Mouse (Mus musculus): ENCODE results near the gene Gm10491. TPM values are rescaled to one million over a fixed set of nuclear protein-coding genes. Genes with fewer than 3 reads are reported as not detected.
A peak's percentile ranks its signal among the peaks of the same experiment; 100 is the strongest.
"Not testable (repeated sequence)": the region's sequence is repeated elsewhere in the genome, so short reads cannot be mapped to it uniquely, and the experiment has no call there.

Gene Gm10491
- total RNA-seq (2022), result not detected

DNA sequence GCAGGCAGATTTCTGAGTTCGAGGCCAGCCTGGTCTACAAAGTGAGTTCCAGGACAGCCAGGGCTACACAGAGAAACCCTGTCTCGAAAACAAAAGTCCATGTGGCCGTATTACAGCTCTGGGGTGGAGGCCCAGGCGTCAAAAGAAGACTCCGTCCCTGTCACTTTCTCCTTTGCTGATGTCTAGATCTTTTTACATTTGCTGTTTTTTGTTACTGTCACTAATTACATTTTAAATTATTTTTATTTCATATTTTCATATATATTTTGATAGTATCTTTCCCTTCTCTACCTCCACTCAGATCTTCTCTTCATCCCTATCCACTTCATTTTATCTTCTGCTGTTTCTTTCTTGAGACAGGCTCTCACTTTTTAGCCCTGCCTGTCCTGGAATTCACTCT lies at the start of gene Gm10491:
Gene Gm10491, minus strand, starts transcription at position 101 of the 400 bp plus-strand sequence.
- DNase-seq, result no peak

DNA sequence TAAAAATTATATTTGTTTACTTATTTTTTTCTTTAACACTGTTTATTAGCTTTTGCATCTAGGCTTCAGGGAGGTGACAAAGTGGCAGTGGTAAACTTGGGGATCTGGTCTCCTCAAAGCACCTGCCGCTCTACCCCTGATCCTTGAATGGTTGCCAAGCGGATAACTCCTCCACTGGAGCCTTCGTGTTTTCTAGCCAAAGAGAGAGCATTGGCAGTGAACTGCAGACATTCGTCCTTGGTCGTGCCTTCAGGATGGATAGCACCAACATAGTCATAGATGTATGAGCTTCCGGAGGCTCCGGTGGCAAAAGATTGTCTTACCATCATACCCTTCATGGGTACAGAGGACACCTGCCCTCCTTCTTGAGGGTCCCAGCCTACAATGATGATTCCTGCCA lies 42.5 kb upstream of the Gm10491 start:
- DNase-seq, result peak; percentile 28

DNA sequence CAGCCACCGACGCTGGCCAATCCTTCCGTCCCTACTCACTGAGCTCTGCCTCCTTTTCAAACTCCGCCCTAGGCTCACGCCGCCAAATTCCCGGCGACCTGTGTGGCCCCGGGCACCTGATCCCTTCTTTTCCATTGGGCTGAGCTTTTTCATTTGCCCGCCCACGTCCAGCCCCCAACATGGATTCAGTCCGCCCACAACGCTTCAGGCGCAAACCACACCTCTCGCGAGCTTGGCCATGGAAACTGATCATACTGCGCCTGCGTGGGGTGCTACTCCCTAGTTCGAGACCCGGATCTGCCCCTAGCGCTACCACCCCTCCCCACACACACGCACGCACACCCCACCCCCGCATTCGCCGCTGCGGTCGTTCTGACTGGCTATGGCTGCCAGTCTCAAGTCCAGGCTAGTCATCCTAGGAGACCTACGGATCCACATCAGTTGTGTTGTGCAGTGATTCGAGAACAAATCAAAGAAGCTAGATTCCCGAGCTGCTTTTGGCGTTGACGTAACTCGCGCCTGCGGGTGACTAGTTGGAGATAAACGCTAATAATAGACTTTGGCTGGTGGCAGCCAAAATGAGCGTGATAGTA lies 40.4 kb upstream of the Gm10491 start:
- peak; percentile 95 for DNase-seq

DNA sequence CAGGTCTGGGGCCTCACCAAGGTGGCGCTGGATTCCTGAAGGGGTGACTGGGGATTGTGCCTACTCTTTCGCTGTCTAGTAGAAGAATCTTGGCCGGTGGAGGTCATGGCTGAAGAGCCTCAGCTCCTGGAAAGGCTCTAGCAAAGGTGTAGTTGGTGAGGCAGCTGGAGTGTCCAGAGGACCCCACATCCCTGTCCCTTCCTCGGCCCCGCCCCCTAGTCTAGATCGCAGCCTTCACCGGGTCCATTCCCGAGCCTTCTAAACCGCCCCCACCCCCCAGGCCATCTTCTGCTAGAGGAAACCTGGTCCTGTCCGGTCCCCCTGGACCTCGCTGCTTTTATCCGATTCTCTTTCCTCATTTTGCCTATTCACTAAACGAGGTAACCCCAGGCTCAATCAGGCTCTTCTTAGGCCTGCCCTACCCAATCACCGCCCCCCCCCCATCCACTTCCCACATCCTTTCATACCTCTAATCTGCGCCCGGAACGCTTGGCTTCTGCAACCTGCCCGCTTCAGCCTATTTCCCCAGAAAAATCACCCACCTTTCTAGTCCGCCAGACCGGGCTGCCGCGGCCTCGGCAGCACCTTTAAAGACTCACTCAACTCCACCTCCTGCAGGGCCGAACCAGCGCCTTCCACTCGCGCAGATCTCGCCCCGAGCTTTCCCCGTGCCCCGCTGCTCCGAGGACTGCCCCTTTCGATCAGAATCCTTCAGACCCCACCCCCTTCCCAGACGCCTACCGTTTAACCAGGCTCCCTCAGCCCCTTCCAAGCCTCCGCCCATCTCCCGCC lies 39.7 kb upstream of the Gm10491 start, which contains the start of gene Hdac6:
Gene Hdac6, minus strand, starts transcription at position 782 of the 792 bp plus-strand sequence.
- DNase-seq, result no peak

DNA sequence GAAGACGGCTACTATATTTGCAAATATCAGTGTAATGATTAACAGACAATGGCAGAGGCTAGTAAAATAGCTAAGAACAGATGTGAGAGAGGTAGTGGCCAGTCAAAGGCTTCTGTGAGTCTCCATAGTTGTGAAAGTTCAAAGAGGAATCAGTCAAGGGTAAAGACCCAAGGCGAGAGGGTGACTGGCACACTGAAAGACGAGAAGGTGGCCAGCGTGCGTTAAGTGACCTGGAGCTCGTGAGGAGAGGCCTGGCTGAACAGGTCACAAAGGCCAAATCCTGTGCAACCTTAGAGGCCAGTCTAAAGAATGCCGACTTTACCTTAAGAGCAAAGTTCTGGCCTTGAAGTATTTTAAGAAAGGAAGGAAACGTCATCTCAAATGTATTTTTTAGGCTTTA lies 38.0 kb upstream of the Gm10491 start:
- DNase-seq, result no peak

DNA sequence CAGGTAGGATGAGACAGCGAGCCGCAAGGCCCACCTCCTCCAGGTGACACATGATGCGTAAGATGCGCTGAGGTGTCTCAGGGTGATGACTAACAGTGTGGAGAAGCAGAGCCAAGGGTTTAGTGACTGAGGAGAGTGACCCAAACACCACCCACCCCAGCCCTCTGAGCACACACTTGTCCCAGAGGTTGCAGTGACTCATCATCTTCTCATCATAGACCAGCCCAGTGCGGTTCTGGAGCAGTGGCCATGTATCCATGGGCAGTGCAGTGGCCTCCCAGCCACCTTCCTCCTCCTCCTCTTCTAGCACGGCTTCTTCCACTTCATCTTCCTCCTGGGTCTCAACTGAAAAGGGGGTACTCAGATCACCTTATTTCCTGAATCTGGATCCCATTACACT lies 30.0 kb upstream of the Gm10491 start:
- DNase-seq, result no peak

DNA sequence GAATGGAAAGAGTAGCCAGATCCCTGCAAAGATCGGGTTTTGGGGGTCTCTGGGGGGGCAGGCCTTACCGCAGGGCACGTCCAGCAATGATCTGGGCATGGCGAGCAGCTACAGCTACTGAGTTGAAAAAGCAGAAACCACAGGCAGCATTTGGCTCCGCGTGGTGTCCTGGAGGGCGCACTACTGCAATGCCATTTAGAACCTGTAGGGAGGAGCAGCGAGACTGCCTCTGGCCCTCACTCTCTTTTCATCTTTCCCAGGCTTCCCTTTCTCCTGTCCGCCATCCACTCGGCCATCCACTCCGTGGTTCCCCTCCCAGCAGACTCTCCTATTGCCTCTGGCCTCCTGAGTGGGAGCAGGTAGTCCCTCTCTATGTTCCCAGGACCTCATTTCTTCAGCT lies 29.2 kb upstream of the Gm10491 start:
- DNase-seq, result no peak

DNA sequence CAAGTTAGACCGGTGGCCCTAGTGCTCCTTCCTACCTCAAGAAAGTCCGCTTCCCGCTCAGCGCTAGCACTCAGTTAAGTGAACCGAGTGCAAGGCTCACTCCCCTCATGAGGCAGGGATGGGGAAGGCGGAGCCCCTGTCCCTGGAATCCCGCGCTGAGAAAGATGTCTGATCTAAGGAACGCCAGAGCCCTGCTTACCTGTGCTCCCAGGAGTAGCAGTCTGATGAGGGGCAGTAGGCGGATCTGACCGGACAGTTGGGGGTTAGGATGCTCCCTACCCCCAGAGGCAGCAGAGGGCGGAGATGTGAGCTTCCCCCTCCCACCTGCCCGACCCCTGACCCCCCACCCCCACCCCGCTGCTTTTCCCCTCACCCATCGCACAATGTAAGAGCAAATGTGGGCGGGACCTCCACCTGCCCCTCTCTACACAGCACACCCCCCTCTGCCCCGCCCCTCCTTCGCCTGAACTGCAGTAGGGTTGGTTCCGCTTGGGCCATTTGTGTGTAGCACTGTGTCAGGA lies 20.7 kb upstream of the Gm10491 start, which contains the start of gene Eras:
Gene Eras, minus strand, starts transcription at position 338 of the 521 bp plus-strand sequence.
- no peak for DNase-seq

DNA sequence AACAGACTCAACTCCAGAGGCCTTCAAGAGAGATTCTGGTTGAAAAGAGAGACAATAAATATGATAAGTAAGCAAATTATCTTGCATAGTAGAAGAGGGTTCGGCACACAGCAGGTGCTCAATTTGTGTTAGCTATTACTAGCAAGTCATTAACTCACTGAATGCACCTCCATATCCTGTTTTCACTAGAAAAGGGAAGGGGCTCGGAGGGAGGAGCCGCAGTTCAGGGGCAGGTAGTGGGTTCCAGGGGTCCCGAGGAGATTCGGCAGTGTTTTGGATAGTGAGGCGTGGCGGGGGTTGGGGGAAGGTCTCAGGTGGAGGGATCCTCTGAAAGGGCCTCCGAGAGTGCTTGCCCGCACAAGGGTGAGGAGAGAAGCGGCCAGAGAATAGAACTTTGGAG lies 19.5 kb upstream of the Gm10491 start:
- DNase-seq, result no peak

DNA sequence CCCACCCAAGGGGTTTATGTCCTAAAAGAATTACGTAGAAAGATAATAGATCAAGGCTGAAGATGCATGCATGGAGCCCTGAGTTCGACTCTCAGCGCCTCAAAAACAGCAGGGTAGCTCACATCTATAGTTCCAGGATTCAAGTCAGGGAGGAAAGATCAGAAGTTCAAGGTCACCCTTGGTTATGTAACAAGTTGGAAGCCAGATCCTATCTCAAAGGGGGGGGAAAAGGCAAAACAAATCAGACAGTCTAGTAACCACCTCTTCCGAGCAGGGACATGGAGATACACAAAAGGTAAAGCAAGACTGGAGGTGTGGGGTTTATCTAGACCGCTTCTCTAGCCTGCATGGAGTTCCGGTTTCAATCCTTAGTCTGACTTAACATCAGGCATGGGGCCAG lies 18.6 kb upstream of the Gm10491 start:
- DNase-seq, result no peak

DNA sequence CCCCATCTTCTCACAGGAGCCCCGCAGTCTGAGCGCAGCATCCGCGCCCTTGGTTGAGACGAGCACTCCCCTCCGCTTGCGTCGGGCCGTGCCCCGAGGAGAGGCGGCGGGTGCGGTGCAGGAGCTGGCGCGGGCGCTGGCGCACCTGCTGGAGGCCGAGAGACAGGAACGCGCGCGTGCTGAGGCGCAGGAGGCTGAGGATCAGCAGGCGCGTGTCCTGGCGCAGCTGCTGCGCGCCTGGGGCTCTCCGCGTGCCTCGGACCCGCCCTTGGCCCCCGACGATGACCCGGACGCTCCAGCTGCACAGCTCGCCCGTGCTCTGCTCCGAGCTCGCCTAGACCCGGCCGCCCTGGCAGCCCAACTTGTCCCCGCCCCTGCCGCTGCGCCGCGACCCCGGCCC lies 14.4 kb upstream of the Gm10491 start:
- DNase-seq, result no peak

DNA sequence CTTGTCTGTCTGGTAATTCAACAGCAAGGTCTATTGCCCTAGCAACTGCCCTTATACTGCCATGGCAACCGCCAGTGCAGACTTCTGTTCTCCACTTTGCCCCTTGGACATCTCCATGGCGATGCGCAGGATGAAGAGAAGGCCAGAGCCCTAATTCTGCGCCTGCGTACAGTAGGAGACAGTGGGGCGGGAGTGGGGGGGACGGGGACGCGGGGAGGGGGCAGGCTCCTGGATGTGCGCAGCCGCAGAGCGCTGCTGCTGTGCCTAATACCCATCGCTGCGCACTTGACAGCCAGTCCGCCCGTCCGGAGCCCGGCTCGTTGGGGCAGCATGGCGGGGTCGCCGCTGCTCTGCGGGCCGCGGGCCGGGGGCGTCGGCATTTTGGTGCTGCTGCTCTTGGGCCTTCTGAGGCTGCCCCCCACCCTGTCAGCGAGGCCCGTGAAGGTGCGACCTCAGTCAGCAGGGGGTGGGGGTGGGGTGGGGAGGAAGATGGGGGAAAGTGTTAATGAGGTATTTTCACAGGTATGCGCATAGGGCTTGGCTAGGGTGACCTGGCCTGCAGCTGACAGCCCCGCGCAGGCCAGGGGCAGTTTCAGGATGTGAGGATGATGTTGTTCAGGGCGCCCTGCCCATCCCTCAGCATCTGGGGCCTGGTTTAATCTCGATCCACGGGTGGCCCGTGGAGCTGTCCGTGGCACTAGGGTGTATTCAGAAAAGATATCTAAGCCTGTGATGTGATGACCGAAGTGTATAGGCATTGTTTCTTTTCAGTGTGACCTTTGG lies 12.2 kb upstream of the Gm10491 start, which contains the start of gene Pcsk1n:
Gene Pcsk1n, plus strand, starts transcription at position 222 of the 783 bp plus-strand sequence.
- DNase-seq, result no peak

DNA sequence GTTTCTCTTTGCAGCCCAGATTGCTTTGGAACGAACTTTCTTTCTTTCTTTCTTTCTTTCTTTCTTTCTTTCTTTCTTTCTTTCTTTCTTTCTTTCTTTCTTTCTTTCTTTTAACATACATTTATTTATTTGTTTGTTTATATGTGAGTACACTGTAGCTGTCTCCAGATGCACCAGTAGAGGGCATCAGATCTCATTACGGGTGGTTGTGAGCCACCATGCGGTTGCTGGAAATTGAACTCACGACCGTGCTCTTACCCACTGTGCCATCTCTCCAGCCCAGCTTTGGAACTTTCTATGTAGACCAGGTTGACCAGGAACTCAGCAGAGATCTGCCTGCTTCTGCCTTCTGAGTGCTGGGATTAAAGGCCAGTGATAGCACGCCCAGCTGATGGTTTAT lies 10.3 kb upstream of the Gm10491 start:
- not testable (repeated sequence) for DNase-seq

DNA sequence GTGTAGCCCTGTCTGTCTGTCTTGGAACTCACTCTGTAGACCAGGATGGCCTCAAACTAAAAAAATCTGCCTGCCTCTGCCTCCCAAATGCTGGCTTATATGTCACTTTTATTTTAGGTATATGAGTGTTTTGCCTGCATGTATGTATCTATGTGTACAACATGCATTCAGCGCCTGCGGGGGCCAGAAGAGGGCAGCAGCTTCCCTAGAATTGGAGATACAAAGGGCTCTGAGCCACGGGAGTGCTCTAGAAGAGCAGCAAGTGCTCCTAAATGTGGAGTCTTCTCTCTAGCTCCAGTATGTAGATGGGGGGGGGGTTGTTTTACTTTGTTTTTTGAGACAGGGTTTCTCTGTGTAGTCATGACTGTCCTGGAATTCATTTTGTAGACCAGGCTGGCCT lies 8.0 kb upstream of the Gm10491 start:
- not testable (repeated sequence) for DNase-seq

DNA sequence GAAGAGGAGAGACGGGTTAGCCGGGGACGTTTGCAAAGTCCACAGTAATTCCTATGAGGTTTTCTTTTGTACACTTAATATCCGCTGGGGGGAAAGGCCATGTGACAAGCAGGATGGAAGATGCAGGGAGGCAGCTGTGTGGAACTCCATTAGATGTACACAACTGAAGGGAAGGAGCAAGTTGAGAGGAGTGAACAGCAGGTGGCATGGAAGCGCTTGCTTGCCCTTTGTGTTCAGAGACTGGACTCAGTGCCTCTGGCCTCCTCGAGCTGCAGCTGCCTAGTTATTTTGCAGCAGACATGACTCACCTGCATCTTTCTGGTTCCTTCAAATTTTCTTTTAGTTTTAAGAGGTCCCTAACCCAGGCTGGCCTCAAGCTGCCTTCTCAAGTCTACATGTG lies 2.8 kb upstream of the Gm10491 start:
- no peak for DNase-seq

DNA sequence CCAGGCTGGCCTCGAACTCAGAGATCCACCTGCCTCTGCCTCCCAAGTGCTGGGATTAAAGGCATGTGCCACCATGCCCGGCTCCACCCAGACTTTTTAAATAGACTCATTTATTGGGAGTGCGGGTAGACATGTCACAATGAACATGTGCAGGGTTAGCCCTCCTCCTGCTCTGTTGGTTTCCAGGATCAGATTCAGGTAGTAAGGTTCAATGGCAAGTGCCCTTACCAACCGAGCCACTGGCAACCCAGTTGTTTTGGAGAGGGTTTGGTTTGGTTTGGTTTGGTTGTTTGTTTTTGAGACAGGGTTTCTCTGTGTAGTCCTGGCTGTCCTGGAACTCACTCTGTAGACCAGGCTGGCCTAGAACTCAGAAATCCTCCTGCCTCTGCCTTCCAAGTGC lies 1.6 kb upstream of the Gm10491 start, which contains the start of gene Gm10490:
Gene Gm10490, plus strand, starts transcription at position 301 of the 400 bp plus-strand sequence.
- not testable (repeated sequence) for DNase-seq

DNA sequence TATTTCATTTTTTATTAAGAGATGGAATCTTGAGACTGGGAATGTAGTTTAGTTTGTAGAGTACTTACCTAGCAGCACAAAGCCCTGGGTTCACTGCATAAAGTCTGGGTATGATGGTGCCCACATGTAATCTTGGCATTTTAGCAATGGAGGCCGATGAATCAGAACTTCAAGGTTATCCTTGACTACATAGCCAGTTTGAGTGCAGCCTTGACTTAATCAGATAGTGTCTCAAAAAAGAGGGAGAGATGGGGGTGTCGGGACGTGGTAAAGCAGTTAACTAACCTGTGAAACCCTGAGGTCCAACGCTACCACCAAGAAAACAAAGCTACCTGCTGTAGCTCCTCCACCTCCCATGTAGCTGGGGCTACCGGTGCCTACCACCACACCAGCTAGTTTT lies 3.2 kb downstream of the Gm10491 start:
- DNase-seq, result no peak

DNA sequence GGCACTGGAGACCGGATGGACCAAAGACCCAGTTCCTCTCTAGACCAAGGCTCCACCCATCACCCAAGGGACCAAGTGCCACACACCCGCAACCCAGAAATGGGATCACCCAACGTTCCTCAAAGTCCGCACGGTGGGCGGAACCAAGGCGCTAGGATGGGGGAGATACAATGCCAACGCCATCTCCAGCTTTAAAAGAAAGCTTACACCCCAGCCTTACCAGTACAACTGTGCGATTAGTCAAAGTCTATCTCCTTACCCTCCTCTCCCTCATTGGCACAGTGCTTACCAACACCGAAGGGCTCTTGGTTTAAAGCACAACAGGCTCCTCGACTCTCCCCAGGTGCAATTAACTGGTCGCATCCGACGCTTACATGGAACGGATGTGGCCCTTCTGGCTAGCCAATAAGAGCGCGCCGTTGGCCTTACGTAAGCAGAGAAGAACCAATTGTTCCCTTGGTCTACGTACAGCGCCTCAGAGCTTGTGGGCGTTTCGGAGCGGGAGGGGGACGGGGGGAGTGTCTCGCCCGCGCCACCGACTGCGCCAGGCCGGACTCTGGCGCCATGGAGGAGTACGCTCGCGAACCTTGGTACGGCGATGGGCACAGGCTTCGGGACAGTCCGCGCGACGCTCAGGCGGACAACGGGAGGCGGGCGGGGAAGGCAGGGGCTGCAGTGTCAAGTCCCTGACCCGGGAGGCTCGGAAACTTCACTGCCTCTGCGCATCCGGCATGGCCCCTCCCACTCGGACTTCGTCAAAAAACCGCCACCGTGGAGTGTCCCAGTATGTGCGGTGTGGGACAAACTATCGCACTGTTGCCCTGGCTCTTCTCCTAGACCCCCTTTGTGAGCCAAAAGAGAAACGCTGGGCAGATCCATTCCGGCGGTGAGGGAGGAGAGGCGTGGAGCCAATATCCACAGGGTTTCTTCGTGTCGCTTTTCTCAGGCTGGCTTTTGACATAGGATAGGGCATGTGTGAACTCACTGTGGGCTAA lies 8.5 kb downstream of the Gm10491 start, which contains the start of the genes Pqbp1 and Timm17b:
Gene Pqbp1, minus strand, starts transcription at position 390 of the 995 bp plus-strand sequence.
Gene Timm17b, plus strand, starts transcription at position 478 of the 995 bp plus-strand sequence.
- DNase-seq, result peak; percentile 87

DNA sequence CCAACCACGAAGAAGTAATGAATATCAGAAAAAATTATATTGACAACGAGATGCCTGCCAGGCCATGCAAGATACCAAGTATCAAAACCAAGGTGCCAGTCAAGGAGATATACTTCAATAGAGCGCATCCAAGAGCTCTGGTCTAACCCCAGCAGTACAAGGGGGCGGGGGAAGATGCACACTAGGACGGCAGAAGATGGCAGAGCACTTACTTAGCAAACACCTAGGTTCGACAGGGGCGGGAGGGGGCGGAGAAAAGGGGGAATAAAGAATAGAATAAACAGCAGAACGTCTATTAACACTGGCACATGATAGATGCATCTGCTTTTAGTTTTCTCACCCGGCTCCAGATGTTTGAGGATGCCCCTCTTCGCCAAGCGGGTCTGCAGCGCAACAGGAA lies 9.4 kb downstream of the Gm10491 start:
- DNase-seq, result no peak

DNA sequence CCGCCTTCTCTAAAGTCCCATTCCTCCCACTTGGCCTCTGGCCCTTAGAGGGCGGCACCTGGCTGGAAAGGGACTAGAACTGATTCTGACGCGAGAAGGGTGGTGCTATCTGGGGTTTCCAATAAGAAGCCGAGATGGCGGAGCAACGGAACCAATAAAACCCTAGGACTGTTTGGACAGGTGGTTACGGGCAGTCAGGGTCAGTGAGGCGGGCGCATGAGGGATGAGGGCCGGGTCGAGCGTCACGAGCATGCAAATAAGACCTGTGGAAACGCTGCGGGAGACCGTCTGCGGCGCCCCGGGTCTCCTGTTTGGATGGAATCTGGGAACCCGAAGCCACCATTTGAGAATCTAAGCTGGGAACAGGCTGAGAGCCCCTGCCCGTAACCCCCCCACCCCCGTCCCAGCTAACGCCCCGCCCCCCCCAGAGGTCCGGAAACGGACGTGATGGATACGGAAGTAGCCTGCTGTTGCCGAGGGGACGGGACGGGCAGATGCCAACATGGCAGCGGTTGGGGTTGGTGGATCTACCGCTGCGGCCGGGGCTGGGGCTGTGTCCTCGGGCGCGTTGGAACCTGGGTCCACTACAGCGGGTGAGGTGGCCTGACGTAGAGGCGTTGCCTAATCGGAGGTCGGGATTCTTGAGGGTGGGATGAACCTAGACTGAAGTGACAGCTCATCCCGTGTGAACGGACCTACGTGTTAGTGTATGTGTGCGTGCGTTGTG lies 23.6 kb downstream of the Gm10491 start, which contains the start of gene Slc35a2:
Gene Slc35a2, plus strand, starts transcription at position 188 of the 727 bp plus-strand sequence.
- peak; percentile 89 for DNase-seq

Data from adrenal gland, adult 8-10 months (tissue).